Mouse (Mus musculus) limb, embryonic 14.5 days (tissue): ENCODE data around the gene Btbd16. TPM values are rescaled to one million over a fixed set of nuclear protein-coding genes. Genes with fewer than 3 reads are reported as not detected.

Experiments used
- ATAC-seq: fragments of 200-750 bp; cut with Nextera tagmentation; 2 replicates; pipeline ENCODE4 v1.8.0; 2017; ENCODE audit warnings: low read depth, moderate number of reproducible peaks, moderate TSS enrichment; ENCODE audit not compliant: low FRiP score
- DNase-seq: peaks from one replicate; pipeline ENCODE4 v3.0.0-alpha.2; 2015; ENCODE audit warnings: low spot score
- H3K27ac ChIP-seq: fragments of 300-500 bp; sonication (generic); replicated peaks from 2 replicates; pipeline ENCODE4 v1.5.1; 2014; ENCODE audit warnings: low read depth, mild to moderate bottlenecking, low read length, moderate library complexity, mixed read lengths
- H3K27me3 ChIP-seq: fragments of 300-500 bp; sonication (generic); 2 replicates; pipeline ENCODE4 v1.6.1; 2014; ENCODE audit warnings: low read length, mixed read lengths; ENCODE audit not compliant: control insufficient read depth, insufficient read depth
- H3K36me3 ChIP-seq: fragments of 300-500 bp; sonication (generic); 2 replicates; pipeline ENCODE4 v1.6.1; 2014; ENCODE audit warnings: mild to moderate bottlenecking, low read length, moderate library complexity, mixed read lengths; ENCODE audit not compliant: control insufficient read depth, insufficient read depth
- H3K4me1 ChIP-seq: fragments of 300-500 bp; sonication (generic); 2 replicates; pipeline ENCODE4 v1.6.1; 2014; ENCODE audit warnings: antibody characterized with exemption, low read length, mixed read lengths; ENCODE audit not compliant: control insufficient read depth, insufficient read depth
- H3K4me2 ChIP-seq: fragments of 300-500 bp; sonication (generic); replicated peaks from 2 replicates; pipeline ENCODE4 v1.6.1; 2014; ENCODE audit warnings: low read depth, mild to moderate bottlenecking, low read length, moderate library complexity; ENCODE audit not compliant: severe bottlenecking
- H3K4me3 ChIP-seq: fragments of 300-500 bp; sonication (generic); replicated peaks from 2 replicates; pipeline ENCODE4 v1.5.1; 2014; ENCODE audit warnings: low read length
- H3K9ac ChIP-seq: fragments of 300-500 bp; sonication (generic); 2 replicates; pipeline ENCODE4 v1.6.1; 2014; ENCODE audit warnings: mild to moderate bottlenecking, low read depth, low read length, moderate library complexity; ENCODE audit not compliant: severe bottlenecking
- H3K9me3 ChIP-seq: fragments of 300-500 bp; sonication (generic); 2 replicates; pipeline ENCODE4 v1.6.1; 2016; ENCODE audit warnings: low read length; ENCODE audit not compliant: control insufficient read depth
- POLR2A ChIP-seq: fragments of 200-500 bp; IDR thresholded peaks from 2 replicates; pipeline ENCODE4 v1.8.0; 2012; ENCODE audit warnings: inconsistent platforms, mild to moderate bottlenecking, moderate library complexity, borderline replicate concordance; ENCODE audit not compliant: insufficient read depth, insufficient read length; ENCODE audit errors: extremely low read depth
- WGBS: fragments of 180-500 bp; shearing (Covaris S2); extraction: QIAGEN DNeasy Blood & Tissue Kit; methylation state at CpG from one replicate; pipeline ENCODE4 v1.1.7; 2014; 5-methylcytosine and 5-hydroxymethylcytosine counted together
- polyA plus RNA-seq, 2 experiments: library from polyadenylated mRNA; depleted of rRNA in 1 of 2; stranded (reverse) in 1 of 2; unstranded in 1 of 2; fragments of >200 nt; fragmentation: Nextera tagmentation in 1 of 2; extraction: Ambion mirVana in 1 of 2; gene quantifications; 2 replicates each; pipeline versions ENCODE4 v1.2.1 to v1.2.3; 2012 to 2014

Gene Btbd16
- polyA plus RNA-seq, 2 experiments: 0.05 TPM; not detected in 1

DNA sequence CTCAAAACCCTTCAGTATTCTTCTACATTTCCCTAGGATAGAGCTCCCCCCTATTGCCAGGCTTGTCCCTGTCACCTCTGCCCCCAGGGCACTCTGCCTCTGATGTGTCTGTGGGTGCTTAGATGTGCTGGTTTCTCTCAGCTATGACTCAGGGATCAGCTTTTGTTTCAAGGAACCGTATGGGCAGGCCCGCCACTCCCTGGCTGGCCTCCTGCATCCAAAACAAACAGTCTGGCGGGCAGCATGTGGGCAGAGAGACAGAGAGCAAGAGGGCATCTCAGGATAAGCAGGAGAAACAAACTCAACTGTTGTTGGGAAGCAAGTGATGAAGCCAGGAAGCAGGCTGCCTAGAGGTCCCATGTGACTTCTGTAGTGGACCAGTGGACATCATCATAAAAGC, 81.8 kb downstream of the Btbd16 start:
- Histone ChIP-seq H3K9ac (no peak overlapping the region), H3K36me3 (no peaks in the 10 kb centered on the region), H3K4me1 (peaks cover 5% of the 10 kb centered on the region), H3K4me2 (no peak overlapping the region), H3K4me3 (no peak overlapping the region), H3K9me3 (no peaks in the 10 kb centered on the region), H3K27me3 (no peaks in the 10 kb centered on the region; the same call in 1 of the 2 replicates), H3K27ac (no peak overlapping the region)
- DNase-seq: no peak
- WGBS: 49% methylated on average over 3 of the region's 3 CpGs
- no peak for TF ChIP-seq POLR2A
- ATAC-seq: no peak

- Histone ChIP-seq H3K27me3 (no peaks in the 10 kb centered on the region; the same call in 1 of the 2 replicates), H3K4me1 (peaks cover 17% of the 10 kb centered on the region), H3K27ac (no peak overlapping the region), H3K4me2 (no peak overlapping the region), H3K36me3 (no peaks in the 10 kb centered on the region), H3K9ac (no peak overlapping the region), H3K9me3 (no peaks in the 10 kb centered on the region), H3K4me3 (no peak overlapping the region)
- DNase-seq (no peak), ATAC-seq (no peak)
- no peak for TF ChIP-seq POLR2A
- WGBS: 70% methylated on average over 6 of the region's 6 CpGs
Measured at GRCm38 (mm10) chr7:130857973-130858372, 84.1 kb downstream of the Btbd16 start.

DNA sequence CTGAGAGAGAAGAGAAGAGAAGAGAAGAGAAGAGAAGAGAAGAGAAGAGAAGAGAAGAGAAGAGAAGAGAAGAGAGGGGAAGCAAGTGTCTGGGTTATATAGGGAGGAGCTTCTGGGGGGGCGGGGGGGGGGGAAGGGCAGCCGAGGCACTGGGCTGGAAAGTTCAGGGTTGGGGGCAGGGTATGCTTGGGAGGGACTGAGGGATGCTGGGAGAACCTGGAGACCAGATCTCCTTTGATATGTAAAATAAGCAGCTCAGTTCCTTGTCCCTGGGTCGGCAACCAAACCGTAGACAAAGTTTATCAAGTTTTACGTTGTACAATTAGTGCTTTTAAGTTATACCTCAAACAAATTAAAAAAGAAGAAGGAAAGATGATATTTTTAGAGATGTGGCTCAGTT, 86.1 kb downstream of the Btbd16 start:
- Histone ChIP-seq H3K4me3 (no peak overlapping the region), H3K4me1 (peaks cover 17% of the 10 kb centered on the region), H3K27me3 (no peaks in the 10 kb centered on the region; the same call in 1 of the 2 replicates), H3K9ac (no peak overlapping the region), H3K27ac (no peak overlapping the region), H3K36me3 (no peaks in the 10 kb centered on the region), H3K4me2 (no peak overlapping the region), H3K9me3 (no peaks in the 10 kb centered on the region)
- no peak for TF ChIP-seq POLR2A
- WGBS: 45% methylated on average over 5 of the region's 5 CpGs
- ATAC-seq (no peak), DNase-seq (no peak)

DNA sequence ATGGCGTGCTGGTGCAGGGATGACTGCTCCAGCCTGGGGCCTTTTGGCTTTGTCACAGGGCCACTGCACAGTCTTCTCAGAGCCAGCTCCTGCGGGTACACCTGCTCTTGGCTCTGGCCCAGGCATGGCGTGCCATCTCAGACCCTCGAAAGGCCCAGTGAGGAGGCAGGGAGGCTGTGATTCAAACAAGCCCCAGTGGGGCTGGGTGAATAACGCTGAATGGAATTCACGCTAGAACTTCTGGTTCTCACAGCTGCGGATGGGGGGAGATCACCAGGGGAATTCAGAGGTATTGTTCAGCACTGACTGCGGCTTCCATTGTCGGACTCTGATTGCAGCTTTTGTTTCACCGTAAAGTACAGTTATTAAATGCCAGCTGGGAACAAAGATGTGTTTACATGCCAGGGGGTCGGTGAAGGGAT, 86.9 kb downstream of the Btbd16 start:
- ATAC-seq (peak; percentile 14; the same call in 1 of the 2 replicates), DNase-seq (peak; percentile 35)
- H3K4me1 ChIP-seq: peaks cover 17% of the 10 kb centered on the region
- H3K9me3 ChIP-seq: no peaks in the 10 kb centered on the region
- H3K4me3 ChIP-seq: no peak overlapping the region
- H3K27ac ChIP-seq: no peak overlapping the region
- no peaks in the 10 kb centered on the region for H3K27me3 ChIP-seq
- WGBS: 23% methylated on average over 11 of the region's 11 CpGs
- peak overlapping the region; percentile 18; the same call in 1 of the 2 replicates for H3K4me2 ChIP-seq
- no peak for TF ChIP-seq POLR2A
- H3K36me3 ChIP-seq: no peaks in the 10 kb centered on the region
- no peak overlapping the region for H3K9ac ChIP-seq

GRCm38 (mm10) chr7:130862501-130862900, 88.6 kb downstream of the Btbd16 start:
- Histone ChIP-seq H3K27me3 (no peaks in the 10 kb centered on the region), H3K9me3 (no peaks in the 10 kb centered on the region), H3K27ac (no peak overlapping the region), H3K36me3 (no peaks in the 10 kb centered on the region), H3K9ac (no peak overlapping the region), H3K4me3 (no peak overlapping the region), H3K4me1 (peaks cover 20% of the 10 kb centered on the region), H3K4me2 (no peak overlapping the region)
- WGBS: 39% methylated on average over 1 of the region's 1 CpGs
- no peak for TF ChIP-seq POLR2A
- DNase-seq (no peak), ATAC-seq (no peak)

GRCm38 (mm10) chr7:130864711-130865110, 90.8 kb downstream of the Btbd16 start:
- whole genome bisulfite sequencing: 82% methylated on average over 7 of the region's 7 CpGs
- no peak overlapping the region for H3K4me3 ChIP-seq
- ATAC-seq (no peak), DNase-seq (no peak)
- TF ChIP-seq POLR2A: no peak
- no peaks in the 10 kb centered on the region for H3K36me3 ChIP-seq
- no peaks in the 10 kb centered on the region for H3K9me3 ChIP-seq
- H3K27ac ChIP-seq: no peak overlapping the region
- no peak overlapping the region for H3K9ac ChIP-seq
- no peaks in the 10 kb centered on the region for H3K27me3 ChIP-seq
- H3K4me1 ChIP-seq: peaks cover 20% of the 10 kb centered on the region
- H3K4me2 ChIP-seq: no peak overlapping the region
